Mouse (Mus musculus): ENCODE measurements around the gene 2610021A01Rik.
"Not testable (repeated sequence)": the region's sequence is repeated elsewhere in the genome, so short reads cannot be mapped to it uniquely, and the experiment has no call there.

2610021A01Rik gene

DNA sequence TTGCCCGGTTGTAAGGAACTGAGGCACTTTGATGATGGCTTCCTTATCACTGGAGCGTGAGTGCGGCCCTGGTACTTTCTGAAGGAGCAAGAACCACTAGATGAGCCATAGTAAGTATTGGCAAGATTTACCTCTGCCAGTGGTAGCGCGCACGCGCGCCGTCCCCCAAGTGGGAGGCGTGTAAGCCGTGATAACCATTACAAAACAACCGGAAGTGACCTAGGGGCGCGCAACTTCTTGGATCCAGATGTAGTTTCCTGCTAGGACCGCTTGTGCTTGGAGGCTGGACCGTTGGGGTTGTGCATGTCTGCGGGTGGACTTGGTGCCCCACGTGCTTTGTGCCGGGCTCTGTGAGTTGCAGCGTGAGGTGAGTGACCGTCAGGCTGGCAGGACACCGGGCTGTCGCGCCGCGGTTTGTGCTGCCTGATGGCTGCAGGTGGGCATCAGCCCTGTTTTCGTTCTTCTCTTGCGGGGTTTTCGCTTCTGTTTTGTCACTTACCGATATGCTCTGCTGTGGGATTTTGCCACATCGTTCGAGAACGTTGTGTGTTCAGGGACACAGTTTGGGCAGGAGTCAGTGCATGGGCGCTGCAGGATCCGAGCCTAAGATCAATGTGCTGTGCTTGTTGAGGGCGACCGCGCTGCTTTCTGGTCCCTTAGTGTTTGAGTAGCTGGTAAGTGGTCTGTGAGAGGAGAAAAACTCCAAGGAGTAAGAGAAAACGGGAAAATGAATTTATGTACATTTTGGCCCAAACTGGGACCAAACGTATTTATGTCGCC lies at the start of gene 2610021A01Rik:
Gene 2610021A01Rik, plus strand, starts transcription at position 197 of the 780 bp plus-strand sequence.
- DNase-seq, result peak; percentile 91

DNA sequence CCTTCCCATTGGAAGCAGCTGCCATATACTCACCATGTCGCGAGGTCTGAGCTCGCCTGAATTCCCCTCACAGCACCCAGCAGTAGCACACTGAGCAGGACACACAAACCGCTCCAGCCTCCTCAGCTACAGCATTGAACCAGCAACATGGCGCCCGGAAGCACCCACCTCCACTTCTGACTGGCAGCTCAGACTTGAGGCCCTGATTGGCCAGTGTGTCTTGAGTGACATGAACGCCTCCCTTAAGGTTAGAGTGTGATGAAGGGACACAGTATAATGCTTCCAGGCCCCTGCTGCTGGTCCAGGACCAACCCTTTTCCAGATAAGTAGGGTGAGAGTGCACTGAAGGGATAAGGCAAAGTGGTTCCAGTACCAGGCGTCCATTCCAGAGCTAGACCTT lies 38.3 kb upstream of the 2610021A01Rik start:
- DNase-seq, result no peak

DNA sequence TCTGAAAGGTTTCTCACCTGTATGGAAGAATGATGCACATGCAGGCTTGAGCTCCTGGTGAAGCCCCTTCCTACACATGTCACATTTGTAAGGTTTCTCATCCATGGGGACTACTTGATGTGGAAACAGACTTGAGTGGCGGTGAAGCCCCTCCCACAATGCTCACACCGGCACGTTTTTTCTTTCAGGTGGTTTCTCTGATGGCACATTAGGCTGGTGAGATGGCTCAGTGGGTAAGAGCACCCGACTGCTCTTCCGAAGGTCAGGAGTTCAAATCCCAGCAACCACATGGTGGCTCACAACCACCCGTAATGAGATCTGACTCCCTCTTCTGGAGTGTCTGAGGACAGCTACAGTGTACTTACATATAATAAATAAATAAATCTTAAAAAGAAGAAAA lies 25.5 kb upstream of the 2610021A01Rik start, which contains the start of gene Gm6871:
Gene Gm6871, minus strand, starts transcription at position 101 of the 400 bp plus-strand sequence.
- not testable (repeated sequence) for DNase-seq

DNA sequence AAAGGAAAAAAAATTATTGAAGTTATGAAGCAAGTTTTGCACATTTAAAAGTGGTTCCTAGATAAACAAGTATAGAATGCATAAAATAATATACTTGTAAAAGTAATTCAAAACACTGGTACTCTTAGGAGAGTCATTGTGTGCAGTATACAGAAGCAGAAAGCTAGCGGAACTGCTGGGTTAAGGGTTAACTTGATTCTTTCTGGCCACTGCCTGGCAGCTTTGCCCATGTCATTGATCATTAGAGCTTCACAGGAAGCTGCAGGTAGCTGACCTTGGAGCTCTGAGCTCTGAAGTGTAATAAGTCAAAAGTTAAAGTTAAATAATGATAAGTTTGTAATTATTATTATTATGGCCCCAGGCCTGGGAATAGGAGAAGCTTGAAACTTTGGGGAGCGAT lies 21.1 kb upstream of the 2610021A01Rik start:
- no peak for DNase-seq

DNA sequence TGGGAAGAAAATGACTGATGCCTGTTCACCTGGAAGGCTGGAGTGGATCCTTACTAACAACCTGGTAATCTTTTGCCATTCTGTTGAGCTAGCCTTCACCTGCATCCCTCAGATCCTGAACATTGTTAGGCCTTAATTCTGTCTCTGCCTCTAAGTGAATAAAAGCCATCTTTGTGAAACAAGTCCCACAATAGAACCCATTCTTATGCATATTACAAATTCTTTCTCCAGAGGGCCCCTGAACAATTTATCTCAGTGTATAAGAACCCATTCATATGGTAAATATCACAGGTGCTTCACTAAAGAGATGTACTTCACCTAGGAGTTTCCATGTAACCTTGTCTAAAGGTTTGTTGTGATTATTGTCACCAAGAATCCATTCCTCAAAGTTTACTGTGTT lies 17.0 kb upstream of the 2610021A01Rik start:
- no peak for DNase-seq

DNA sequence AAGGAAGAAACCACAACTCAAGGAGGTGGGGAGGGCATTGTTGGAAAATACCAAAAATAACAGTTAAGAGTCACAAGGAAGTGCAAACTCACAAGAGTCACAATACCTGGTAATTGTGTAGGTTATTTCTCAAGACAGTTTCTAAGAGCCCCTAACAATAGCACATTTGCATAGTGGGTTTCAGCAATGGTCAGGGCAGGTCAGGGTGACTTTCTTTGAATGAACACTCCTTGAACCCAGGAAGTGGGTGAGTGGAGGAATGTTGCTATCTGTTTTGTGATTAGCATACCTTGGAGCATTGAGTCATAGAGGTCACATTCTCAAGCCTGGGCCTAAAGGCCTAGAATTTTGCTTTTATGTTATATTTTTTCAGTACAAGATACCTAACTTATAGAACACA lies 11.2 kb upstream of the 2610021A01Rik start:
- DNase-seq, result not testable (repeated sequence)

DNA sequence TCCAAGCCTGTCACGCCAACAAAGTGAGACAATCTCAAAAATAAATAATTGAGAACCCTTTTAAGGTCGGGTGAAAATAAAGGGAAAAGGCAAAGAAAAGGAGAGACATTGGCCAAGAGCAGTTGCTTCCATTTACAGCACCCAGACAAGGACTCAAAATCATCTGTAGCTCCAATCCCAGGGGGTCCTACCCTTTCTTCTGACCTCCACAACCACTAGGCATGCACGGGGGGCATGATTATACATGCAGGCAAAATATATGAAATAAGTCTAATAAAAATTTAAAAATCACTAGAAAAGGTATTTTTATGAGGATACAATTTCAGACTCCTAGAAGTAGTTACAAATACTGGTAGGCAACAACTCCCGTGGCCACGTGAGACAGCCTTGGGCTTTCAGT lies 415 bp upstream of the 2610021A01Rik start:
- DNase-seq, result no peak

DNA sequence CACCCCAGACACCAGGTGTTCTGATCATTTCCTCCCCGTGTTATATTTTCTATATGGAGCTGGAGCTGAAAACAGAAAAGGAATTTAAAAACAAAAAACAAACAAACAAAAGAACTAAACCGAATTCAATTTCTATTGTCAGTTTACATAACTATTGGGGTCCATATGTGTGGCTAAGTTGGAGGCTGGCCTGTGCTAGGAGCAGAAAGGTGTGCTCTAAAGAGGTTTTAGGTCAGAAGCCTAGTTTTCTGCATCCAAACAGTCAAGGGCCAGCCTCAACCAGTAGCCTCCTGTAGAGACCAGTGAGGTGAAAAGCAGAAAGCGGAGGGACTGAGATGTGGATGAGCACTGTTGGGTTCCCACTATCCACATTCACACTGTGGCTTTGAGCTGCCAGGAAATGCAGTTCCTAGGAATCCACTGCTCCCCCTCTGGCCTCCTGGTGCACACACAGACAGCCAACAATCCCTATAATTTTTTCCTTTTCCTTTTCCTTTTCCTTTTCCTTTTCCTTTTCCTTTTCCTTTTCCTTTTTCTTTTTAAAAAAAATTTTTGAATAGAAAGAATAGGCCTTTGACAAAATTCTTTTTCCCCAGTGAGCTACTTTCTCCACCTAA lies 1.0 kb downstream of the 2610021A01Rik start:
- no peak for DNase-seq

DNA sequence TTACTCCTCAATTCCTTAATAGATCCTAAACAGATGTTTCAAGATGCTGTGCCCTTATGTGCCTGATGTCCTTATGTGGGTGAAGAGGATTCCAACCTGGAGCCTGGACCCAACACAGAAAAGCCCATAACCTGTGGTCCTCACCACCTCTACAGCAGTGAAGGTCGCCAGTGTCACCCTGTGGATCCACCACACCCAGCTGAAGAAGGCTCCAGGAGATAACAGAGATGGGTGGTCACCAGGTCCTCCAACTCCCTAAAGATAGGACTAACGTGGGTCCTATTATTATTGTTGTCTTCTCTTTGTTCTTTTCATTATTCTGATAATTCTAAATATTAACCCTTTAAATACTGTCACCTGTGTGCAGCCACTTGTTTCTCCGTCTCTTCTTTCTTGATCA lies 12.6 kb downstream of the 2610021A01Rik start:
- no peak for DNase-seq

DNA sequence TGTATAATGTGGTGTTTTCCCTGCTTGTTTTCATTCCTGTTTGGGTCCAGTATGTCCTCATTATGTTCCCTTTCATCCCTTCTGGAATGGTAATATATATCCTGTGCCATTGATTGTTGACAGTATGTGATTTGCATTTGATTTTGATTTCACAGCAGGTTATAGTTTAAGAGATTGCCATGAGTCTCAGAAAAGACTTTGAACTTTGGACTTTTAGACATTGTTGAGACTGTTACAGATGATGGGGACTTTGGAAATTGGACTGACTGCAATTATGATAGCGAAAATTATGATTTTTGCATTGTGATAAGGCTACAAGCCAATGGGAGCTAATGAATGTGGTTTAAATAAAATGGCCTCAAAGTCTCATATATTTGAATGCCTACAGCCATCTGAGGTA lies 17.2 kb downstream of the 2610021A01Rik start:
- not testable (repeated sequence) for DNase-seq

DNA sequence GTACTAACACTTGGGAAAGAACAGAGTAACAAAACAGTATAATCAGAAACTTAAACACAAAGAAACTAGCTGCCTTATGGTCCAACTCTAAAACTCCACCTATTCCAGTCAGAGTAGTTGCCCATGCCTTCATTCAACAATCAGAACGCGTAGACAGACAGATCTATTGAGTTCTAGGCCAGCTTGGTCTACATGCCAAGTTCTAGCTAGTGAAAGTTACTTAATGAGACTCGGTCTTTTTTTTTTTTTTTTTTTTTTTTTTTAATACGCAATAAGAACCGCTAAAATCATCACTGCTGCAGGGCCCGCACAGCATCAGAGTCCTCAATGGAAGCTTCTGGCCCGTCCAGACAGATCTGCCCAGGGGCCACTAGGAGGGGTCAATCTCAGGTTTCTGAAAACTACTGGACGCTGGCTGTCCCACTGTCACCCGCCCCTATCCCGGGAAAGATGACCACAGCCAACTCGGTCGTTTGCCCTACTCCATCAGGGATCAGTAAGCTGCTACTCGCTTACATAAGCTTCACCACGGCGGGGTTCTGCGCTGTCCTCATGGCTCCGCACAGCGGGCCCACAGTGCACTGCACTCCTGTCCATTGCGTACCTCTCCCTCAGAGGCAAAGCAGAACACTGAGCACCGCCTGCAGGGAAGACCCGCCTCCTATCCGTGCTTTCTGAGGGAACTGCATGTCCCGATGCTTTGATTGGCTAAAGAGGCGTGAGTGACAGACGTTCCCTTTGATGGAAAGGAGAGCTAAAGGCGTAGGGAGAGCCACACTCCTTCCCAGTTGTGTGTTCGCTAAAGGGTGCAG lies 33.6 kb downstream of the 2610021A01Rik start, which contains the start of gene Zfp788:
Gene Zfp788, plus strand, starts transcription at position 795 of the 812 bp plus-strand sequence.
- DNase-seq, result peak; percentile 92

DNA sequence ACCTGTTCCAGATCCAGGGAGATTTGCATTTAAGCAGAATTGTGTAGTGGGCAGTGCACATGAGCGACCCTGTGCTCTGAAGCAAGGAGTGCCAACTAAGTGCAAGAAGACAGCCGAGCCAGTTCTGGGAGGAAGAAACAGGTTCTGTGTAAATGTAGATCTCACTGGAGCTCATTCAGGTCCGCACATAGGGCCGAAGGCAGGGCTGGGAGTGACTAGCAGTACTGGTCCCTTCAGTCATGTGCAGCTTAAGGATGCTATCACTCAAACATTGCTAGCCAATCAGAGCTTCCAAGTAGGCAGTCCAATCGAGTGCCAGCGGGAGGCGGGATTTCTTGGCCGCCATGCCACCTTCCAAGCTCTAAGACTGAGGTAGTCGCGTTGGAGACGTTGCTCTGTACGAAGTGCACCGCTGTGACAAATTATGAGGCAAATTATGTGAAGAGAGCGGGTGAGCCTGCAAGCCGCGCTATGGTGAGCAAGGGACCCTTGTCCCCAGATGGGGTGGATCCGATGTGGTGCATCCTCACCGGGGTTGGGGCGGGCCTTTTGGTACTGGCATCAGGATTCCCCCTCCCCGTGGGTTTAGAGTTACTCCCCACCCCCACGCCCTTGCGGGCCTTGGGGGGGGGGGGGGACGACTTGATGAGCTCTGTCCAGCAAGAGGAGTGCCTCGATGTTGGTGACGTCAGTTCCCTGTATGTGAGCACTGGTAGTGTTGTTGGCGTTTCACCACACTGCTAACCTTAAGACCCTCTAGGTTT lies 34.4 kb downstream of the 2610021A01Rik start:
- DNase-seq, result peak; percentile 88

DNA sequence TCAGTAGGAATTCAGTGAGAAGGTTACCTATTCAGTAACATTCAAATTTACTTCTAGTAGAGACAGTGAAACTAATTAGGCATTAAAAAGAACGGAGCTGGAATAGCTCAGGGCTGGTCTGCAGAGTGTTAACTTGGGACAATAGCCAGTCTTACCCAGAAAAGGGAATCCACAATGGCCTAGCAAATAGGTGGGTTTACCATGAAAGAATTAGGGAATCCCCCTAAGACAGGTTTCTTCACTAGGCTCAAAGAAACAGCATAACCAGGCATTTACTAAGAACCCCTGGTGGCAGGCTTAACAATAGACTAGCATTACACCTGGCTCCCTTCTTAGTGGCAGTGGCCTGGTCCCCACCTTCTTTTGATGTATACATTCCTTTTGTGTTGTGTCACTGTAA lies 75.3 kb downstream of the 2610021A01Rik start:
- DNase-seq, result not testable (repeated sequence)
